Mouse (Mus musculus): ENCODE measurements around the gene Adam25. TPM values are rescaled to one million over a fixed set of nuclear protein-coding genes. Genes with fewer than 3 reads are reported as not detected.
"Not testable (repeated sequence)": the region's sequence is repeated elsewhere in the genome, so short reads cannot be mapped to it uniquely, and the experiment has no call there.

Gene Adam25
- total RNA-seq (2014; rRNA removed) (not detected in 2 replicates), polyA plus RNA-seq (2015; fragmentation: Nextera tagmentation; extraction: Ambion mirVana) (not detected in 2 replicates)

DNA sequence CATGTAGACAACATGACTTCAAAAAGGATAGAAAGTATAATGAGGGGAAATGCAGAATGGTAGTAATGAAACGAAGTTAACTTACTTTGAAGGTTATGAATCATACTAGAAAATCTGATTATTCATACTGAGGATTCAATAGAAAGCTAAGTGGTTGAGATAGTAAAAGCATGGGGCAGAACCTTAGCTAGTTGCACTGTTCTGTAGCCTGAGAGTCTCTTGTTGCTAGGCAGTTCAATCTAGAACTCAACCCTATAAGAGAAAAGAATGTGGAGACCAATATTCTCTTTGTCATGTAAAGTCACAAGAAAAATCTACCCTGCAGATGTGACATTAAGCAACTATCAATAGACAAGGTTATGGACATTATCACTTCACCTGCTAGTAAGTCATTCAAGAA lies at the start of gene Adam25:
Adam25 (plus strand) TSS at position 301 of the 400 bp plus-strand sequence.
- H3K27ac ChIP-seq (ENCODE audit: low read depth, low read length); H3K9ac ChIP-seq: not testable (repeated sequence)
- WGBS: 71% methylated on average over 1 of the region's 1 CpGs

GRCm38 (mm10) chr8:40715406-40715805 lies 36.6 kb upstream of the Adam25 start:
- H3K27me3 ChIP-seq (ENCODE audit: insufficient read depth, low read length); H3K4me3 ChIP-seq (ENCODE audit: low read depth, low read length); H3K36me3 ChIP-seq (ENCODE audit: insufficient read depth); H3K9ac ChIP-seq; H3K4me1 ChIP-seq (ENCODE audit: insufficient read depth); H3K4me2 ChIP-seq (ENCODE audit: low read depth); H3K27ac ChIP-seq (ENCODE audit: low read depth, low read length); DNase-seq; H3K9me3 ChIP-seq (ENCODE audit: low read length); ATAC-seq: not testable (repeated sequence)
- WGBS: 98% methylated on average over 4 of the region's 4 CpGs

More for the DNA sequence above, at the start of gene Adam25:
- not testable (repeated sequence) for H3K36me3 ChIP-seq (ENCODE audit: insufficient read depth); DNase-seq; H3K9me3 ChIP-seq (ENCODE audit: low read length); H3K4me1 ChIP-seq (ENCODE audit: insufficient read depth); H3K4me3 ChIP-seq (ENCODE audit: low read depth, low read length); H3K4me2 ChIP-seq (ENCODE audit: low read depth); H3K27me3 ChIP-seq (ENCODE audit: insufficient read depth, low read length); ATAC-seq

GRCm38 (mm10) chr8:40715986-40716385 lies 36.0 kb upstream of the Adam25 start:
- H3K9me3 ChIP-seq (ENCODE audit: low read length): no peaks in the 10 kb centered on the region
- no peak overlapping the region for H3K4me2 ChIP-seq (ENCODE audit: low read depth)
- H3K27me3 ChIP-seq (ENCODE audit: insufficient read depth, low read length): no peaks in the 10 kb centered on the region
- no peak overlapping the region for H3K9ac ChIP-seq
- H3K27ac ChIP-seq (ENCODE audit: low read depth, low read length): no peak overlapping the region
- H3K4me3 ChIP-seq (ENCODE audit: low read depth, low read length): no peak overlapping the region
- TF ChIP-seq CTCF (IDR thresholded peaks at IDR 0.05; ENCODE audit: low read depth): no peak
- no peaks in the 10 kb centered on the region for H3K36me3 ChIP-seq (ENCODE audit: insufficient read depth)
- H3K4me1 ChIP-seq (ENCODE audit: insufficient read depth): no peaks in the 10 kb centered on the region
- ATAC-seq: no peak
- DNase-seq: no peak
- WGBS: 86% methylated on average over 7 of the region's 7 CpGs

GRCm38 (mm10) chr8:40783320-40783719 lies 31.3 kb downstream of the Adam25 start:
- TF ChIP-seq CTCF (IDR thresholded peaks at IDR 0.05; ENCODE audit: low read depth): no peak
- Histone ChIP-seq H3K36me3 (ENCODE audit: insufficient read depth) (no peaks in the 10 kb centered on the region), H3K4me3 (ENCODE audit: low read depth, low read length) (no peak overlapping the region), H3K4me1 (ENCODE audit: insufficient read depth) (no peaks in the 10 kb centered on the region), H3K27me3 (ENCODE audit: insufficient read depth, low read length) (no peaks in the 10 kb centered on the region), H3K4me2 (ENCODE audit: low read depth) (no peak overlapping the region), H3K9ac (no peak overlapping the region), H3K27ac (ENCODE audit: low read depth, low read length) (no peak overlapping the region), H3K9me3 (ENCODE audit: low read length) (no peaks in the 10 kb centered on the region)
- ATAC-seq: no peak
- no peak for DNase-seq

DNA sequence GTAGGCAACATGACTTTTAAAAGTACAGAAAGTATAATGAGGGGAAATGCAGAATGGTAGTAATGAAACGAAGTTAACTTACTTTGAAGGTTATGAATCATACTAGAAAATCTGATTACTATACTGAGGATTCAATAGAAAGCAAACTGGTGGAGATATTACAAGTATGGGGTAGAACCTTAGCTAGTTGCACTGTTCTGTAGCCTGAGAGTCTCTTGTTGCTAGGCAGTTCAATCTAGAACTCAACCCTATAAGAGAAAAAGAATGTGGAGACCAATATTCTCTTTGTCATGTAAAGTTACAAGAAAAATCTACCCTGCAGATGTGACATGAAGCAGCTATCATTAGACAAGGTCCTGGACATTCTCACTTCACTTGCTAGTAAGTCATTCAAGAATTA lies 41.0 kb downstream of the Adam25 start, which contains the start of gene Adam20:
Adam20 (plus strand) TSS at position 301 of the 400 bp plus-strand sequence.
- not testable (repeated sequence) for DNase-seq; H3K4me2 ChIP-seq (ENCODE audit: low read depth); H3K4me1 ChIP-seq (ENCODE audit: insufficient read depth); H3K9ac ChIP-seq; H3K36me3 ChIP-seq (ENCODE audit: insufficient read depth); H3K9me3 ChIP-seq (ENCODE audit: low read length); H3K27me3 ChIP-seq (ENCODE audit: insufficient read depth, low read length); H3K27ac ChIP-seq (ENCODE audit: low read depth, low read length); H3K4me3 ChIP-seq (ENCODE audit: low read depth, low read length); ATAC-seq
- 72% methylated on average over 1 of the region's 1 CpGs for WGBS

- DNase-seq: no peak
- WGBS: 91% methylated on average over 2 of the region's 2 CpGs
- Histone ChIP-seq H3K9me3 (ENCODE audit: low read length) (no peaks in the 10 kb centered on the region), H3K4me3 (ENCODE audit: low read depth, low read length) (no peak overlapping the region), H3K9ac (no peak overlapping the region), H3K27me3 (ENCODE audit: insufficient read depth, low read length) (no peaks in the 10 kb centered on the region), H3K27ac (ENCODE audit: low read depth, low read length) (no peak overlapping the region), H3K36me3 (ENCODE audit: insufficient read depth) (no peaks in the 10 kb centered on the region), H3K4me2 (ENCODE audit: low read depth) (no peak overlapping the region), H3K4me1 (ENCODE audit: insufficient read depth) (no peaks in the 10 kb centered on the region)
- TF ChIP-seq CTCF (IDR thresholded peaks at IDR 0.05; ENCODE audit: low read depth): no peak
- no peak for ATAC-seq
Observed at GRCm38 (mm10) chr8:40803379-40804079, 51.5 kb downstream of the Adam25 start.

Other genes starting within 250 kb of the Adam25 start
- gene Adam24, start 77.1 kb upstream of the Adam25 start, total RNA-seq (2014; rRNA removed): not detected in 2 replicates
- gene Adam24, start 77.1 kb upstream of the Adam25 start, polyA plus RNA-seq (2015; fragmentation: Nextera tagmentation; extraction: Ambion mirVana): not detected in 2 replicates
- not detected in 2 replicates for gene Adam20, start 41.1 kb downstream of the Adam25 start, total RNA-seq (2014; rRNA removed)
- not detected in 2 replicates for gene Adam20, start 41.1 kb downstream of the Adam25 start, polyA plus RNA-seq (2015; fragmentation: Nextera tagmentation; extraction: Ambion mirVana)
- gene Adam39, start 70.8 kb downstream of the Adam25 start, total RNA-seq (2014; rRNA removed): not detected in 2 replicates
- not detected in 2 replicates for gene Adam39, start 70.8 kb downstream of the Adam25 start, polyA plus RNA-seq (2015; fragmentation: Nextera tagmentation; extraction: Ambion mirVana)

Data from forebrain, postnatal 0 days (tissue).